Mouse (Mus musculus) liver, embryonic 16.5 days (tissue): ENCODE measurements at regions not wholly inside any gene's neighbourhood (a gene's known extent, or its start where the extent isn't known, plus 50 kb on each side); places are given as distances from the start of the nearest gene placed in this dataset.

Source experiments
- ATAC-seq: fragments of 200-750 bp; cut with Nextera tagmentation; 2 replicates; pipeline ENCODE4 v1.8.0; 2017; ENCODE audit warnings: low read depth, mild to moderate bottlenecking, moderate number of reproducible peaks, moderate library complexity
- H3K27ac ChIP-seq: fragments of 300-500 bp; sonication (generic); 2 replicates; pipeline ENCODE4 v1.5.1; 2014; ENCODE audit warnings: mild to moderate bottlenecking, low read length
- H3K27me3 ChIP-seq: fragments of 300-500 bp; sonication (generic); 2 replicates; pipeline ENCODE4 v1.6.1; 2014; ENCODE audit warnings: low read depth, low read length, mixed read lengths; ENCODE audit not compliant: control insufficient read depth, insufficient read depth
- H3K36me3 ChIP-seq: fragments of 300-500 bp; sonication (generic); 2 replicates; pipeline ENCODE4 v1.6.1; 2014; ENCODE audit warnings: mild to moderate bottlenecking; ENCODE audit not compliant: control insufficient read depth, insufficient read depth
- H3K4me1 ChIP-seq: fragments of 300-500 bp; sonication (generic); 2 replicates; pipeline ENCODE4 v1.6.1; 2014; ENCODE audit warnings: low read depth, low read length, mixed read lengths; ENCODE audit not compliant: control insufficient read depth
- H3K4me2 ChIP-seq: fragments of 300-500 bp; sonication (generic); 2 replicates; pipeline ENCODE4 v1.6.1; 2014; ENCODE audit warnings: low read depth, low read length, mixed read lengths
- H3K4me3 ChIP-seq: fragments of 300-500 bp; sonication (generic); 2 replicates; pipeline ENCODE4 v1.5.1; 2014; ENCODE audit warnings: low read depth, mild to moderate bottlenecking, low read length
- H3K9ac ChIP-seq: fragments of 300-500 bp; sonication (generic); 2 replicates; pipeline ENCODE4 v1.6.1; 2014; ENCODE audit warnings: low read depth, low read length
- H3K9me3 ChIP-seq: fragments of 300-500 bp; sonication (generic); replicated peaks from 2 replicates; pipeline ENCODE4 v1.6.1; 2016; ENCODE audit warnings: low read length; ENCODE audit not compliant: control insufficient read depth
- WGBS: fragments of 180-500 bp; shearing (Covaris S2); extraction: QIAGEN DNeasy Blood & Tissue Kit; methylation state at CpG from one replicate; pipeline ENCODE4 v1.1.7; 2014; ENCODE audit not compliant: insufficient replicate concordance; 5-methylcytosine and 5-hydroxymethylcytosine counted together

GRCm38 (mm10) chr16:24215353-24215752 is 178.0 kb upstream of the Lpp start:
- Histone ChIP-seq H3K9ac (no peak overlapping the region), H3K27ac (no peak overlapping the region), H3K36me3 (no peaks in the 10 kb centered on the region), H3K4me3 (no peak overlapping the region), H3K9me3 (no peaks in the 10 kb centered on the region), H3K4me1 (no peaks in the 10 kb centered on the region), H3K27me3 (no peaks in the 10 kb centered on the region), H3K4me2 (no peak overlapping the region)
- 35% methylated on average over 8 of the region's 8 CpGs for WGBS
- ATAC-seq: no peak

GRCm38 (mm10) chr16:24213577-24213976 is 179.7 kb upstream of the Lpp start:
- no peak overlapping the region for H3K4me3 ChIP-seq
- no peaks in the 10 kb centered on the region for H3K4me1 ChIP-seq
- H3K27ac ChIP-seq: no peak overlapping the region
- H3K27me3 ChIP-seq: no peaks in the 10 kb centered on the region
- H3K36me3 ChIP-seq: no peaks in the 10 kb centered on the region
- no peak overlapping the region for H3K9ac ChIP-seq
- WGBS: 76% methylated on average over 3 of the region's 3 CpGs
- ATAC-seq: no peak
- no peaks in the 10 kb centered on the region for H3K9me3 ChIP-seq
- H3K4me2 ChIP-seq: no peak overlapping the region

GRCm38 (mm10) chr16:24212702-24213101 is 180.6 kb upstream of the Lpp start:
- 51% methylated on average over 2 of the region's 2 CpGs for WGBS
- no peak for ATAC-seq
- Histone ChIP-seq H3K4me1 (no peaks in the 10 kb centered on the region), H3K4me3 (no peak overlapping the region), H3K4me2 (no peak overlapping the region), H3K9ac (no peak overlapping the region), H3K27me3 (no peaks in the 10 kb centered on the region), H3K27ac (no peak overlapping the region), H3K9me3 (no peaks in the 10 kb centered on the region), H3K36me3 (no peaks in the 10 kb centered on the region)

GRCm38 (mm10) chr16:24211588-24211987 is 181.7 kb upstream of the Lpp start:
- Histone ChIP-seq H3K4me3 (no peak overlapping the region), H3K9ac (no peak overlapping the region), H3K4me1 (no peaks in the 10 kb centered on the region), H3K9me3 (no peaks in the 10 kb centered on the region), H3K27me3 (no peaks in the 10 kb centered on the region), H3K4me2 (no peak overlapping the region), H3K27ac (no peak overlapping the region), H3K36me3 (no peaks in the 10 kb centered on the region)
- ATAC-seq: no peak
- WGBS: 69% methylated on average over 1 of the region's 1 CpGs

- no peaks in the 10 kb centered on the region for H3K36me3 ChIP-seq
- no peaks in the 10 kb centered on the region for H3K9me3 ChIP-seq
- no peak overlapping the region for H3K27ac ChIP-seq
- ATAC-seq: no peak
- H3K4me3 ChIP-seq: no peak overlapping the region
- WGBS: 36% methylated on average over 2 of the region's 2 CpGs
- no peaks in the 10 kb centered on the region; the same call in 1 of the 2 replicates for H3K4me1 ChIP-seq
- H3K9ac ChIP-seq: no peak overlapping the region
- H3K4me2 ChIP-seq: no peak overlapping the region
- H3K27me3 ChIP-seq: no peaks in the 10 kb centered on the region
Observed at GRCm38 (mm10) chr16:24208876-24209275, 184.4 kb upstream of the Lpp start.

GRCm38 (mm10) chr16:24208118-24208517 is 185.2 kb upstream of the Lpp start:
- Histone ChIP-seq H3K36me3 (no peaks in the 10 kb centered on the region), H3K27ac (no peak overlapping the region), H3K4me1 (no peaks in the 10 kb centered on the region; the same call in 1 of the 2 replicates), H3K4me3 (no peak overlapping the region), H3K9ac (no peak overlapping the region), H3K9me3 (no peaks in the 10 kb centered on the region), H3K27me3 (no peaks in the 10 kb centered on the region), H3K4me2 (no peak overlapping the region)
- 66% methylated on average over 2 of the region's 2 CpGs for WGBS
- ATAC-seq: no peak

GRCm38 (mm10) chr16:24207056-24207455 is 186.3 kb upstream of the Lpp start:
- H3K4me3 ChIP-seq: no peak overlapping the region
- no peaks in the 10 kb centered on the region; the same call in 1 of the 2 replicates for H3K4me1 ChIP-seq
- H3K36me3 ChIP-seq: no peaks in the 10 kb centered on the region
- ATAC-seq: no peak
- H3K9me3 ChIP-seq: no peaks in the 10 kb centered on the region
- no peaks in the 10 kb centered on the region for H3K27me3 ChIP-seq
- no peak overlapping the region for H3K27ac ChIP-seq
- H3K9ac ChIP-seq: no peak overlapping the region
- H3K4me2 ChIP-seq: no peak overlapping the region
- WGBS: 51% methylated on average over 4 of the region's 4 CpGs

GRCm38 (mm10) chr16:24206461-24206861 is 186.8 kb upstream of the Lpp start:
- no peak overlapping the region for H3K27ac ChIP-seq
- H3K4me1 ChIP-seq: peaks cover under 1% of the 10 kb centered on the region
- 48% methylated on average over 4 of the region's 4 CpGs for WGBS
- no peak overlapping the region for H3K9ac ChIP-seq
- ATAC-seq: no peak
- H3K9me3 ChIP-seq: no peaks in the 10 kb centered on the region
- no peak overlapping the region for H3K4me3 ChIP-seq
- H3K36me3 ChIP-seq: no peaks in the 10 kb centered on the region
- H3K27me3 ChIP-seq: no peaks in the 10 kb centered on the region
- H3K4me2 ChIP-seq: no peak overlapping the region

GRCm38 (mm10) chr16:24205594-24205993 is 187.7 kb upstream of the Lpp start:
- no peak overlapping the region for H3K27ac ChIP-seq
- 65% methylated on average over 5 of the region's 5 CpGs for WGBS
- no peak overlapping the region for H3K9ac ChIP-seq
- no peak overlapping the region for H3K4me3 ChIP-seq
- ATAC-seq: no peak
- no peaks in the 10 kb centered on the region for H3K9me3 ChIP-seq
- no peak overlapping the region for H3K4me2 ChIP-seq
- H3K4me1 ChIP-seq: peaks cover 5% of the 10 kb centered on the region
- H3K27me3 ChIP-seq: no peaks in the 10 kb centered on the region
- no peaks in the 10 kb centered on the region for H3K36me3 ChIP-seq
